Mouse (Mus musculus): Measurements from ENCODE around the gene Ltn1. TPM values are rescaled to one million over a fixed set of nuclear protein-coding genes. Genes with fewer than 3 reads are reported as not detected.

Gene Ltn1
- total RNA-seq, 2 experiments from 2014 or later, result 41.9 to 48.9 TPM

- intact Hi-C loops (cut with DNase I), result no loop called here
- no peak for TF ChIP-seq CTCF (IDR thresholded peaks at IDR 0.05)
- no peak for DNase-seq (ENCODE audit: extremely low spot score in 1 of 2, low spot score in 2 of 2)
Measured at GRCm38 (mm10) chr16:87384366-87384765, 48.0 kb downstream of the Ltn1 start.

GRCm38 (mm10) chr16:87382996-87383395 lies 49.4 kb downstream of the Ltn1 start:
- no peak overlapping the region for H3K4me3 ChIP-seq
- TF ChIP-seq CTCF (IDR thresholded peaks at IDR 0.05), result no peak
- H3K27ac ChIP-seq, result no peak overlapping the region
- intact Hi-C loops (cut with DNase I), result no loop called here
- no peak for DNase-seq (ENCODE audit: extremely low spot score in 1 of 2, low spot score in 2 of 2)

More at GRCm38 (mm10) chr16:87384366-87384765, 48.0 kb downstream of the Ltn1 start:
- Histone ChIP-seq H3K4me3 (no peak overlapping the region), H3K27ac (no peak overlapping the region)

GRCm38 (mm10) chr16:87366445-87366844 lies 66.0 kb downstream of the Ltn1 start:
- H3K27ac ChIP-seq, result no peak overlapping the region
- intact Hi-C loops (cut with DNase I), result no loop called here
- no peak for DNase-seq (ENCODE audit: extremely low spot score in 1 of 2, low spot score in 2 of 2)
- no peak overlapping the region for H3K4me3 ChIP-seq
- TF ChIP-seq CTCF (IDR thresholded peaks at IDR 0.05), result no peak

- DNase-seq (ENCODE audit: extremely low spot score in 1 of 2, low spot score in 2 of 2), result no peak
- intact Hi-C loops (cut with DNase I), result no loop called here
- Histone ChIP-seq H3K4me3 (no peak overlapping the region), H3K27ac (no peak overlapping the region)
- TF ChIP-seq CTCF (IDR thresholded peaks at IDR 0.05), result no peak
Measured at GRCm38 (mm10) chr16:87366035-87366434, 66.4 kb downstream of the Ltn1 start.

- Histone ChIP-seq H3K4me3 (no peak overlapping the region), H3K27ac (no peak overlapping the region)
- DNase-seq (ENCODE audit: extremely low spot score in 1 of 2, low spot score in 2 of 2), result no peak
- TF ChIP-seq CTCF (IDR thresholded peaks at IDR 0.05), result no peak
- intact Hi-C loops (cut with DNase I), result no loop called here
Measured at GRCm38 (mm10) chr16:87364231-87364630, 68.2 kb downstream of the Ltn1 start.

GRCm38 (mm10) chr16:87360096-87360495 lies 72.3 kb downstream of the Ltn1 start:
- intact Hi-C loops (cut with DNase I), result no loop called here
- no peak overlapping the region for H3K4me3 ChIP-seq
- no peak for TF ChIP-seq CTCF (IDR thresholded peaks at IDR 0.05)

GRCm38 (mm10) chr16:87354748-87355147 lies 77.7 kb downstream of the Ltn1 start:
- no peak for TF ChIP-seq CTCF (IDR thresholded peaks at IDR 0.05)
- Histone ChIP-seq H3K4me3 (peak overlapping the region; percentile 63), H3K27ac (peak overlapping the region; percentile 99; the same call in 1 of the 2 replicates)
- DNase-seq (ENCODE audit: extremely low spot score in 1 of 2, low spot score in 2 of 2), result no peak
- intact Hi-C loops (cut with DNase I), result no loop called here

More at GRCm38 (mm10) chr16:87360096-87360495, 72.3 kb downstream of the Ltn1 start:
- no peak overlapping the region for H3K27ac ChIP-seq
- no peak for DNase-seq (ENCODE audit: extremely low spot score in 1 of 2, low spot score in 2 of 2)

GRCm38 (mm10) chr16:87354075-87354583 lies 78.3 kb downstream of the Ltn1 start, which contains the start of gene N6amt1:
Gene N6amt1, plus strand, starts transcription at chr16:87354185.
- peak; percentile 91 to 92 for DNase-seq (ENCODE audit: extremely low spot score in 1 of 2, low spot score in 2 of 2)
- peak within 1 kb of the TSS; percentile 63 for H3K4me3 ChIP-seq
- intact Hi-C loops (cut with DNase I), result no loop called here
- peak within 1 kb of the TSS; percentile 99 for H3K27ac ChIP-seq
- peak; percentile 42 for TF ChIP-seq CTCF (IDR thresholded peaks at IDR 0.05)

GRCm38 (mm10) chr16:87353605-87354004 lies 78.8 kb downstream of the Ltn1 start:
- TF ChIP-seq CTCF (IDR thresholded peaks at IDR 0.05), result no peak
- intact Hi-C loops (cut with DNase I), result no loop called here
- no peak overlapping the region; the same call in 1 of the 2 replicates for H3K27ac ChIP-seq
- no peak for DNase-seq (ENCODE audit: extremely low spot score in 1 of 2, low spot score in 2 of 2)
- H3K4me3 ChIP-seq, result peak overlapping the region; percentile 63

GRCm38 (mm10) chr16:87351386-87352105 lies 80.9 kb downstream of the Ltn1 start:
- intact Hi-C loops (cut with DNase I), result no loop called here
- Histone ChIP-seq H3K27ac (no peak overlapping the region), H3K4me3 (no peak overlapping the region)
- no peak for TF ChIP-seq CTCF (IDR thresholded peaks at IDR 0.05)
- DNase-seq (ENCODE audit: extremely low spot score in 1 of 2, low spot score in 2 of 2), result no peak

- intact Hi-C loops (cut with DNase I), result no loop called here
- no peak overlapping the region for H3K27ac ChIP-seq
- no peak overlapping the region for H3K4me3 ChIP-seq
- no peak for TF ChIP-seq CTCF (IDR thresholded peaks at IDR 0.05)
- no peak for DNase-seq (ENCODE audit: extremely low spot score in 1 of 2, low spot score in 2 of 2)
Measured at GRCm38 (mm10) chr16:87348133-87348532, 84.3 kb downstream of the Ltn1 start.

- Histone ChIP-seq H3K27ac (no peak overlapping the region), H3K4me3 (no peak overlapping the region)
- no peak for TF ChIP-seq CTCF (IDR thresholded peaks at IDR 0.05)
- no peak for DNase-seq (ENCODE audit: extremely low spot score in 1 of 2, low spot score in 2 of 2)
- intact Hi-C loops (cut with DNase I), result no loop called here
Measured at GRCm38 (mm10) chr16:87341043-87341572, 91.3 kb downstream of the Ltn1 start.

All from left cerebral cortex, adult 2 months (tissue).